Mouse (Mus musculus): Measurements from ENCODE around the gene Flt1.
"Not testable (repeated sequence)": the region's sequence is repeated elsewhere in the genome, so short reads cannot be mapped to it uniquely, and the experiment has no call there.

Flt1 gene

DNA sequence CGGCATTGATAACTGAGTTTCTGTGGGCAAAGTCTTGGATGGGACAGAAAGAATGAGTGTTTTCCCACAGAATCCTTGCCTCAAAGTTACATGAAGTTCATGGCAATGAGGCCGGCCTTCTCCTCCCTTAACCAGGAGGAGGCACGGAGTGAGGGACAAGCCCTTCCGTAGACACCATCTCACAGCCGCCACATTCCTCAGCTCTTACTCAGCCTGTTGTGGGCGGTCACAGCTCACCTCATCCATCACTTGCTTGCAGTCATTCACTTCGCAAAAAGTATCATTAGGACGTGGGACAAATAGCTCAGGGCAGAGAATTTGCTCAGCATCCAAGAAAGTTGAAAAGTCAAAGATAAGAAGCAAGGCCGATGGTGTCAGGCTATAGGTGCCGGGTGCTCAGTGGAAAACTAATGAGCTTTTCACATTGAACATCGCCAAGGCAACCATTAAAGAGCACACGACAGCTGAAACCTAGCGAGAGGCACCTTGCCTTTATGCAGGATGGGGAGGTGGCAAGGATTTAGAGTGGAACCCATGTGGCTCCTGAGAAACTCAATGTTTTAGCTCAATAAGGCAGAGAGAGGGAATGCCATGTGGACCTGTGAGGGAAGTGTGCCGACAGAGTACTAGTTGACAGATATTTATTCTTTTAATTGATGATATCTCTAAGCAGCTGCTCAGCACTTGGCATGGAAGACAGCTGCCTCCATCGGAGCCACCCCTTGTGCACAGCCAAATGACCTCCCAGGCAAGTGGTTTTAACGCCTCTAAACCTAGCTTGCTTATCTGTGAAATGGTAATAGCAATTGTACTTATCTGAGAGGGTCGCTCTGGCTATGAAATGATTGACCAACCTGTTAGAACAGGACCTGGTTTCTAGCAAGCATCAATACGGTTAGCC, 124.1 kb downstream of the Flt1 start:
- DNase-seq = no peak

DNA sequence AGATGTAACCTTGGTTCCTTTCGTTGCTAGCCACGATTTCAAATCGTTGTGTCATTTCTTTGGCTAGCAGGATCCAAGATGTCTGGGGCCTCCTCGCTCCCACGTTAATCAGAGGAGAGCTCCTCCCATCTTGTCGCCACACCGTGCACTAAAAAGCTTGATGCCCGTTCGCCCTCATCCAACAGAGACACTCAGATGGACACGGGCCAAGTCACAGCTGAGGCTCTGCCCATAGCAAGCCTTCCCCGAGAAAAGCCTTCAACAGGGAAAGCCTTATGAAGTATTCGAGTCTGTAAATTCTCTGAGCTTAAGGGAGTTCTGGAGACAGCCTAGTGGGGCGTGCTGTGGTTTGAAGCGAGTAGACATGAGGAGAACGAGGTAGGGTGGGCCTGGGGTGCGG, 128.0 kb downstream of the Flt1 start:
- DNase-seq = no peak

DNA sequence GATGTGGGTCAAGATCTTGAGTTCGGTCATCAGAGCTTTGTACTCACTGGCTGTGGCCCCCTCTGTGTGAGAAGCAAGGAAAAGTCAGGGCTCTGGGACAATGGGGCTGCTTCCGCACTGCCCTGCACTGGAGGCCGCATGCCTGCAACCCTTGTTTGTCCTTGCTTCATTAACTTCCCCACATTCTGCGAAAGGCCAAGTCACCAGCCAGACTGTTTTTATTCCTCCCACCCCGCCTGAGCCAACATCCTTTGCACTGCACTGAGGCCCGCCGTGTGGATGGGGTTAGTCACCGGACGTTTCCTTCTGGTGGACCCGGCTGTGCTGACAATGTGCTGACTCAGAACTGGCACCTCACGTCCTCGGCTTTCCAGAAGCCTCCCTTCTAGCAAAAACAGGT, 136.0 kb downstream of the Flt1 start:
- peak; percentile 34 to 62 for DNase-seq

DNA sequence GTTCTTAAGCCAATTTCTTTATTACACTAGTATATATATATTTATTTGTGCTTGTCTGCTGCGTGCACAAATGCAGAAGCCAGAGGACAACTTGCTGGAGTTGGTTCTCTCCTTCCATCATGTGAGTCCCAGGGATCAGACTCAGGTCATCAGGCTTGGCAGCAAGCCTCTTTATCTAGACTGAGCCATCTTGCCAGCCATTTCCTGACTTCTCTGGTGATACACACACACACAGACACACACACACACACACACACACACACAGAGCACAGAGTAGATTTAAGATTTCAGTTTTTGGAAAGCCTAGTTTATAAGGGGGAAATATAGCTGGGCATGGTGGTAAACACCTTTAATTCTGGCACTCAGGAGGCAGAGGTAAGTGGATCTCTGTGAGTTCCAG, 140.7 kb downstream of the Flt1 start:
- DNase-seq = peak in 1 of 2 experiments; percentile 52

DNA sequence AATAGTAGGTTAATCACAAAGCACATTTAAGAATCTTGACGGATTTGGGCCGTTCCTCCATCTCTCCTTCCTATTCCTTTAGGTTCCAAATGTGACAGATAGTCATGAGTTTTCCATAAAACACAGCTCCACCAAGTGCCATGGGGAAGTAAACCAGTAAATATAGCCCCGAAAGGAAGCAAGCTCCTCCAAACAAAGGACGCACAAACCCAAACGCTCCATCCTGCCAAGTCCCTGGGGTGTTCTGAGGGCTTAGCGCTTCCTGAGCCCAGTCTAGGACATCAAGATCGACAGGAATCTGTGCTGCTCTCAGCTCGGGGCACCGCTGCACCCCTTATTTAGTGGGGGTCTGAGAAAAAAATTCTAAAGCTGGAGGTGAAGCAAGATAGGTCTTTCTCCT, 141.2 kb downstream of the Flt1 start:
- DNase-seq = peak; percentile 40 to 75

DNA sequence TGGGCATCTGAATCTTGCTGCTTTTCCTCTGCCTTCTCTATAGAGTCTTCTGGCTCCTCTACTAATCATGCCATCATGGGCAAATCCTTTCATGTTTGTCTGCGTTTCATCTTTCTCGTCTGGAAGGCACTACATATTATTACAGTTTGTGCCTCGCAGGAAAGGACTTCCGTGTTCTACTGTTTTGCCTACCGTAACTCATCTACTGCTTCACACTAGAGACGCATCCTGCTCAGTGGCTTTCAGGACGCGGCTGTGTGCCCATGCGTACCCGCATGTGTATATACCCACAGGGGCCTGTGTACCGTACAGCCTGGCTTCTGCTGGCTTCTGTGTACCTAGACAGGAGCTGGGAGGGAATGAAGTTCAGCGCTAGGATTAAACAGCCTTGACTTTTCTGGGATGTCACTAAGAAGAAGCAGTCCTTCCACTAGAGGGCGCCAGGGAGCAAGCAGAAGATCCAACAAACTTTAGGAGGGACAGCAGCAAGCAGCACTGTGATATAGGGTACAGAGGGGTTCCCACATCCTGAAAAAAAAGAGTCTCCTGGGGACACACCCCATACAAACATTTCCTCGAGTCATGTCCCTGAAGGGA, 142.0 kb downstream of the Flt1 start:
- DNase-seq = peak; percentile 81 to 94

DNA sequence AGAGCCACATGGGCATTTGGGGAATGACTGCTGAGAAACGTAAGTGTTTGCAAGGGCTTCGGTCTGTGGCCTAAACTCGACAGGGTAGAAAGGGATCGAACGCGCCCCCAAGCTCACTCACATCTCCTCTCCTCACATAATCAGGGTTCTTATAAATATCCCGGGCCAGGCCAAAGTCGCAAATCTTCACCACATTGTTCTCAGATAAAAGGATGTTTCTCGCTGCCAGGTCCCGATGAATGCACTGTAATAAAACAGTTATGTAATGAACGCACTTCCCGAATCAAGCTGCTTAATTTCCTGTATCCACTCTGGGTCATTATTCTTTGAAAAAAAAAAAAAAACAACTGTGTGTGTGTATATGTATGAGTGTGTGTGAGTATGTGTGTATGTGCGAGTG, 145.6 kb downstream of the Flt1 start:
- DNase-seq = peak; percentile 37 to 65

DNA sequence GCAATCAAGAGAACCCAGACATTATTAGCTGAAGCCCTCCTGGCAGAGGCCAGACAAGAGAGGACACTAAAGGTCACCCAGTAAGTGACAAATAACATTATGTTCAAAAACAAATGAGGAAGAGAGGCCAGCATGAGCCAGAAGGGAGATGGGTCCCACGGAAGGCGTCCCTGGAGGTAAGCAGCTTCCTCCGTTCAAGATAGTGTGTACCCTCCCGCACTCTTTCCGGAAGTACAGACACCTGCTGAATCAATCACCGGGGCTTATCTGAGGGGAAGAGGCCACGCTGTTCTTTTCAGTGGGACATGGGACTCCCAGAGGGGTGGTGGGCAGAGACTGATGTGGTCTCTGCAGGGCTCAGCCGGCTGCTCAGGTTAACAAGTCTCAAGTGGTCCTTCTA, 146.1 kb downstream of the Flt1 start:
- peak in 1 of 2 experiments; percentile 77 for DNase-seq

DNA sequence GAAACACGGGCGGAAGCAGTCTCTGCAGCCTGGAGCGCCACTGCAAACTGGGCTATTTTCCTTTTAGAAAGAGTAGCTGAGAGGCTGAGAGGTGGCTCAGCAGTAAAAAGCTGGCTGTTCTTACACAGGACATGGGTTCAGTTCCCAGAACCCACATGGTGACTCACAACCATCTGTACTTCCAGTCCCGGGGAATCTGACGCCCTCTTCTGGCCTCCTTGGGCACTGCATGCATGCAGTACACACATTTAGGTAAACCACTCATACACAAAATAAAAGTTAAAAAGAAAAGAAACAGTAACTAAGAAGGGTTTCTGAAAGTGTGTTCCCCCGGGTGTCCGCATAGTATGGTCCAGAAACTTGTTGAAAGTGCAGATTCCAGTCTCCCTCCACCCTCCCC, 146.7 kb downstream of the Flt1 start:
- DNase-seq = no peak

DNA sequence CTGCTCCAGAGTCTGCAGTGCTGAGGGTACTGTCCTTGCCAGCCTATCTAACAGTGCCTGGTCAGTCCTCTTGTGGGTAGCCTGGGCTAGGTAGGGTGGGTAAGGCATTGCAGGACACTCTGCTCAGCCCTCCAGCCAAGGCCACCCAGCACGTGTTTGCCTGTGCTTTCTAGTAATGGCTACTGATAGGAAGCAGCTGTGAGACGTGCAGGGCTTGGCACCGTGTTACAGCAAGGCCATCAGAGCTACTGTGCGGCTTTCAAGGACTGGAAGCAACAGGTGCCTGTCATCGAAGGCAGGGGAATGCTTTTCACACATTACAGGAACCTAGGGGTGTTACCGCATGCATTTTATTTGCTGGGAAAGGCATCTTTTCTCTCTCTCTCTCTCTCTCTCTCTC, 148.8 kb downstream of the Flt1 start:
- DNase-seq = no peak

DNA sequence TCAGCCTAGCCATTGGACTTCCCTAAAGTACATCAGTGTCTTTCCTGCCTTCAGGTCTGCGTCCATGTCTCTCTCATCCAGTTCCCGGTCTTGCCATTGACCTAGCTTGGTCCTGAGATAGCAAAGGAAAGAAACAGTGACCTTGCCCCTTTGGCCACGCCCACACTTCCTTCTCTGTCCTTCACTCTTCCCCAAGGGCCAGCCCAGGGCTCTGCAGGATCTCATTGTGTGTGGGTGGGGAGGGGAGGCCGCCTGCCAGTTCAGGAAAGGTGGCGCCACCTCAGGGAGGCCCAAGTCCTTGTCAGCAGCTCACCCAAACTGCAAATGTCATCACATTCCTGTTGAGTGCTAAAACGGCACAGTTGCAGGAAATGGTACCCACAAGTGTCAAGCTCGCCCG, 151.3 kb downstream of the Flt1 start:
- peak; percentile 76 to 89 for DNase-seq

DNA sequence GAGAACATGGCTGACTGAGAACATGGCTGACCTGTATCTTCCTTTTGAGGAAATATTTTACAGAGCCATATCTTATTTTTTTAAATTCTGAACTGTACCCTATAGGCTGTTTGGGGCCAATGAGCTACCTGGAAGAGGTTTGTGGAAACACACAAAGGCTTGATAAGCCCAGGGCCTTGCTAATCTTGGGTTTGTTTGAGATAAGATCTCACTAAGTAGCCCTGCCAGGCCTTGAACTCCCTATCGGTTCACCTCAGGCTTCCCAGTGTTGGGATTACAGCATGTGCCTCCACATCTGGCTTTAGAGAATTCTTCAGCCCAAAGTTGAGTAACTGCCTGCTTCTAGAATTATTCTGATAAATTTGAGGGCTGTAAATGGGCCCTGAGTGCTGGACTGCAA, 152.3 kb downstream of the Flt1 start:
- DNase-seq = no peak

DNA sequence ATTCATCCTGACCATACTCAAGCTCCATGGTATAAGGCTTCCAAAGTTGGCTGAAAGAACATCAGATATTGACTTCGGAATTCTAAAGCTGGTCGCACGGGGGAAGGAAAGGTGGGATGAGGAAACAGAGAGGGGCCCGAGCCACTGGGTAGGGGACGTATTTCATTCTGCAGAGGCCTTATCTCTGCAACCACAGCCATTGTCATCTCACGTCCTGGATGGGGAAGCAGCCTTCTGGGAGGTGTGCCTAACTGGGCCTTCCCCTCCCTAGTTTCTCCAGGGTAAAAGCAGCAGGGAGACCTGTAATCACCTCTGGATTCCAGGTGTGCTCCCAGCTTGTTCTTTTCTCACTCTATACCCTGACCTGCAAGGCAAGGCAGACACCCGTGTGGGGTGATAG, 153.1 kb downstream of the Flt1 start:
- no peak for DNase-seq

DNA sequence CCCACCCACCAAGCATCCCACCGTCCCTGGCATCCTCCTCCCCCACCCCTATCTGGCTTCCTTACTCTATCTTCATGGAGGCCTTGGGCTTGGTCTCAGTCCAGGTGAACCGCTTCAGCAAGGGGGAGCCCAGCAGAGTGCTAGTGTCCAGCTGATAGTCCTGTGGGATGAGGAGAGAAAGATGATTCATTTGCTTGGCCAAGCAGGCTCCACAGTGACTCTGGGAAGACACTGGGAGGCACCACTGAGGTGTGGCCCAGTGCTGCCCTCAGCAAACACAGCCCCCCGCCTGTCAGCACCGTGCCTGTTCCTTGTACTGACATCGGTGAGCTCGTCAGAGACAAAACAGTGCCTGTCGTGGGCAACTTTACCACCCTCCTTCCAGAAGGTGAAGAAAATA, 159.5 kb downstream of the Flt1 start:
- DNase-seq = no peak

DNA sequence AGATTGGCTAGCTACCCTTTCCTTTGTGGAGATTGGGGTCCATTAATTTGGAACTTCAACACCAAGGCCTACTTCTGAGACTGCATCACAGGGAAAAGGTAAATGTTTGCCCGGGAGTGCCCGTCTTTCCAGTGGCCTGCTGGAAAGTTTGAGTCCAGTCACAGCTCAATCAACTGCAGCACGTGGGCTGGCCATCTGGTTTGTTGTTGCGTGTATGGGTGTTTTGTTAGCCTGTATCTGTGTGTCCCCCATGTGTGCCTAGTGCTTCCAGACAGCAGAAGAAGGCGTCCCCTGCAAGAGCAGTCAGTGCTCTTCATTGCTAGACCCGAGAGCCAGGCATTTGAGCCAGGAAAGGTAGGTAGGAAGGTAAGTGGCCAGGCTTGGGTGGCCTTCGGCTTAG, 160.4 kb downstream of the Flt1 start:
- no peak for DNase-seq

DNA sequence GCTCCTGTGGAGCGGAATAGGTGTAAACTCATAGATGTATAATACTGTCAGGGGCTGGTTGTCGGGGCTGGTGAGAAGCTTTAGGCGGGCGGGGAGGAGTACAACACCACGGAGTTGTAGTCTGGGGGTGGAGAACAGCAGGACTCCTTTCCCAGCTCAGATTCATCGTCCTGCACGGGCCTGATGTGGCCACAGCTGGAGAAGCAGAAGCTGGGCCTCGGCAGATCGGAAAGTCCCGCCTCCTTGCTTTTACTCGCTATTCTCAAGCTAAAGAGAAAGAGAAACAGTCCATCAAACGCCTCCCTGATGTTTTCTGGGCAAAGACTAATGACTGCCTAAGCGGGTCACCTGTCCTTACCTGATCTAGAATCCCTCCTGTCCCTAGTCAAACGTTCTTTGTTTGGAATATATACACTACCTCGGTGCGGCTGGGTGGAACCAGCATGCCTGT, 161.6 kb downstream of the Flt1 start:
- no peak for DNase-seq

DNA sequence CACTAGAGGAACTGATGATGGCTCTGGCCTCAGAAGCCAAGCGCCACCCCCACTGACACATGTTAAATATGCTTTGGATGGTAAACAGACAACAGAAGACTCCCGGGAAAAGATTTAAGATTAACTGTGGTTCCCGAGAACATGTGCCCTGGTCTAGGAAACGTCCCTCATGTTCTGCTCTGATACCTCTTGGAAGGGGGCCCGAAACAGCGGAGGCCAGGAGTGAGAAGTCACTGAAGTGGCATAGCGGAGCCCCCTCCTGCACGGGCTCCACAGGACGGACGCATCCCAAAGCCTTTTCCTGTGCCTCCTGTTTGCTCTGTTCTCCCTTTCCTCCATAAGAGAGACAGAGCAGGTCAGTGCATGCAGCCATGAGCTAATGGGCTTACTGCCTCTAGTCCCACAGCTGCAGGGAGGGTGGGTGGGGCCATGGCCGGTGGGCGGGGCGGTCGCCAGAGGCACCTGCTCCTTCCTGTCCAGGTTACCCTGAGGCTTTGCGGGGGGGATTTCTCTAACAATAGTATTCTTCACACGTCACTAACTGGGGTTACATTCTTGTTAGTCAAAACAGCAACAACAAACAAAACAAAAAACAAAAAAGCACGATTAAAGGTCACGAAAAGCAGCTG, 162.2 kb downstream of the Flt1 start:
- peak; percentile 39 to 65 for DNase-seq

DNA sequence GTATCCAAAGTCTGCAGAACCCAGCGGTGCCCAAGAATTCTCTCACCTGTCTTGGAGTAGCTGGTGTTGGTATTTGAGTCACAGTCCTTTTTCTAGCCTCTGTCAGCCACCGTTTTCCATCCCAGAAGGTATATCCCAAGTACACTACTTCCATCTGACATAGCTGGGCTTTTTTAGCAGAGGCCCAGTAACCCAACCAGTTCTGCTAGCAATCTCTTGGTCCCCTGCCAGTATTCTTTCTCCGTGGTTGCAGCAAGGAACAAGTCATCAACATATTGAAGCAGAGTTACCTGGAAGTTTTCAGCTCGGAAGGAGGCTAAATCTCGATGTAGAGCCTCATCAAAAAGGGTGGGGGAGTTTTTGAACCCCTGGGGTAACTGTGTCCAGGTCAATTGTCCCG, 168.2 kb downstream of the Flt1 start:
- DNase-seq = not testable (repeated sequence)

DNA sequence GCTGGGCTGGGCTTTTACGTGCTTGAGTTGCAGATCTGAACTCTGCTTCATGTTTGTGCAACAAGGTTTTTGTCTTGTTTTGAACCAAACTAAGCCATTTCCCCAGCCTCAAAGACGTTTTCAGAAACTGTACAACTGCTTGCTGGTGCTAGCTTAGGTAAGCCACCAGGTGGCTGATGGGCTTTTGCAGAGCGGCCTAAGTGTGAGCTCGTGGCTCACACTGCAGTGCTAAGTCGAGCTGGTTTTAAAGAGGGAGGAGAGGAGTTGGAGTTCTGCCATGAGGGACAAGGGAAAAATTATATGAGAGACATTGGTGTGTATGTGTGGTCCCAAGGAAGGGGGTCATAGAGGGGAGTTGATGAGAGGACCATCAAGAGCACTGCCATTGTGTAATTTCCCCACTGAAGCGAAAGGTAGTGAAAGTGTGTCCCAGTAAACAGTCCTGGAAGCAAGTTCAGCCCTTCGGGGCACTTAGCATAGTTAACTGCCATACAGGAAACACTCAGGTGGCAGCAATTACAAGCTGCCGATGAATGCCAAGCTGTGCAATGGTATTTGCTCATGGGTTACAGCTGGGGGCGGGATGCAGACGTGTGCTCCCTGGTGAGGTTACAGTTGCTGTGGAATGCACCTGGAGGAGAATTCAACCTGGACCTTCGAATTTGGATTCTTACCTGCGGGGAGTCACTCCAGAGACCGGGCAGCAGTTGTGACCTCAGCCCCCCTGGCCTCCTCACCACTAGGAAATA, 173.8 kb downstream of the Flt1 start:
- peak; percentile 43 to 81 for DNase-seq

DNA sequence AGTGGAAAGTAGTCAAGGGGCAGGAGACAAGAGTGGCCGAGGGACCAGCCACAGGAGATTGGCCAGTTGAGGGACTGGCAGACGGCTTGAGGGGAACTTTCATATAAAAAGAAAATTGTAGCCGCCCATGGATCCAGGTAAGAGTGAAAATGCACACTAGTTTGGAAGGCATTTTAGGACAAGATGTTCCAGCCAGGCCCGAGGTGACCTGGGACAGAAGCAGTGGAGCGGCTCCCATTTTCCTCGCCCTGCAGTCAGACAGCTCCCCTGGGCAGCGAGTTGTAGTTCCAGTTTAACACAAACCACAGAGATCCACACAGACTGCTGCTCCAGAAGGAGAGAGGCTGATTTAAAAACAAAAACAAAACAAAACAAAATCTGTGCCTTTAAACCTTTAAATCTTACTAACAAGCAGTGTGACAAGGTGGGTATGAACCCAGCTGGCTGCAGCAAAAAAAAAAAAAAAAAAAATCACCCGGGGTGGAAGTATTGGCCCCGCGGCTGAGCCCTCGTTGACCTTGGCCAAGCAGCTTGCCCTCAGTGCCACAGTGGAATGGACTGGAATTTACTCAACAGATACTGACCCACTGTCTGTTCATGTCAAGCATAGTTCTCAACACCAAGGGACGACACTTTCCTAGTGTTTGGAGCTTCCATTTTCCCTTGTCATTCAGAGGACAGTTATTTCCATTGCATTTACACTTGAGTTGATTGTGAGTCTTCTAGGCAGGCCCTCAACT, 176.6 kb downstream of the Flt1 start:
- DNase-seq = peak; percentile 40 to 78

DNA sequence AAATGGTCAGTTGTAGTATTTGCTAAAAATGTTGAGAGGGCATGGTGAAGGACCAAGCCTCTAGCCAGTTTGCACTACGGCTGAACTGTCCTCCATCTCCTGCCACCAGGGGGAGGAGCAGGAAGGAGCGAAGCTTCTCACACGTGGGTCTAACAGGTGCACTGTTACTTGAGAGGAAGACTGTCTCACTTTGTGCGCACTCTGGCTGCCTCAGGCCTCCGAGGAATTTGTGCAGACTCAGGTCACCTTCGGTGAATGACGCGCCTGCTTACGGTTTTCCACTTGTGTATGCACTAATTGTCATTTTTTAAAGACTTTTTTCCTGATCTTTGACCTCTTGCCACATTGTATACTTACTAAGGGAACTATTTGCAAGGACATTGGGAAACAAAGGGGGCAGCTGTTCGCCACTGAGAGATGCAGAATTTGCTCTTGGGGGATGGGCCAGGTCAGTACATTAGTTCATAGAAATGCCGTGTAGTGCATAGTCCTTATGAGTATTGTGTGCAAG, 180.0 kb downstream of the Flt1 start:
- DNase-seq = peak; percentile 60 to 68

DNA sequence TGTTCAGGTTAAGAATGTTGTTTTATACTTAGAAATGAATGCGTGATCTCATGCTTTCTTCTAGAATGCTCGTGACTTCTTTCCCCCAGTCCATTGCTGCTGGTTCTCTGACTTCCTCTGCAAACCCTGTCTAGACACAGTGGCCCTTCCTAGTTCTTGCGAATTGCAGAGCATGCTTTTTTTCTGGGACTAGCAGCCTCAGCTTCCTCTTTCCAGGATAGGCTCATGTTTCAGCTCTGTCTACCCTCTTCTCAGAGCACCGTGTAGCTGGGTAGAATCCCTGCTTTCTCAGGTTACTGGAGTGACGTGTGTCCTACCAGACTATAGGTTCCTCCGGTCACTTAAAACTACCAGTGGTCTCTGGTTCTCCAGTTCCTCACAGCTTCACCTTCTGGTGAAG, 183.5 kb downstream of the Flt1 start:
- DNase-seq = no peak
